Mouse (Mus musculus) stomach, embryonic 16.5 days (tissue): ENCODE measurements around the gene Tmem132d. TPM values are rescaled to one million over a fixed set of nuclear protein-coding genes. Genes with fewer than 3 reads are reported as not detected.
A peak's percentile ranks its signal among the peaks of the same experiment; 100 is the strongest.

ENCODE experiments used
- ATAC-seq: fragments of 200-750 bp; cut with Nextera tagmentation; 2 replicates; pipeline ENCODE4 v1.8.0; 2017; ENCODE audit warnings: moderate number of reproducible peaks, moderate TSS enrichment; ENCODE audit not compliant: insufficient read depth, low FRiP score
- H3K27ac ChIP-seq: fragments of 300-500 bp; sonication (generic); 2 replicates; pipeline ENCODE4 v1.5.1; 2014; ENCODE audit warnings: low read length
- H3K27me3 ChIP-seq: fragments of 300-500 bp; sonication (generic); 2 replicates; pipeline ENCODE4 v1.6.1; 2014; ENCODE audit warnings: low read length, control low read depth, mixed read lengths; ENCODE audit not compliant: control insufficient read depth, insufficient read depth
- H3K36me3 ChIP-seq: fragments of 300-500 bp; sonication (generic); 2 replicates; pipeline ENCODE4 v1.6.1; 2014; ENCODE audit warnings: low read length; ENCODE audit not compliant: control insufficient read depth, insufficient read depth
- H3K4me1 ChIP-seq: fragments of 300-500 bp; sonication (generic); 2 replicates; pipeline ENCODE4 v1.6.1; 2014; ENCODE audit warnings: low read length, control low read depth, mixed read lengths; ENCODE audit not compliant: control insufficient read depth, insufficient read depth
- H3K4me2 ChIP-seq: fragments of 300-500 bp; sonication (generic); 2 replicates; pipeline ENCODE4 v1.6.1; 2014; ENCODE audit warnings: low read depth, low read length, mixed read lengths
- H3K4me3 ChIP-seq: fragments of 300-500 bp; sonication (generic); replicated peaks from 2 replicates; pipeline ENCODE4 v1.5.1; 2014; ENCODE audit warnings: mild to moderate bottlenecking, low read length
- H3K9ac ChIP-seq: fragments of 300-500 bp; sonication (generic); 2 replicates; pipeline ENCODE4 v1.6.1; 2014; ENCODE audit warnings: low read length
- H3K9me3 ChIP-seq: fragments of 300-500 bp; sonication (generic); replicated peaks from 2 replicates; pipeline ENCODE4 v1.6.1; 2016; ENCODE audit warnings: low read length, control low read depth; ENCODE audit not compliant: control insufficient read depth
- WGBS: fragments of 180-500 bp; shearing (Covaris S2); extraction: QIAGEN DNeasy Blood & Tissue Kit; methylation state at CpG from one replicate; pipeline ENCODE4 v1.1.7; 2014; 5-methylcytosine and 5-hydroxymethylcytosine counted together
- polyA plus RNA-seq: library from polyadenylated mRNA; unstranded; fragments of >200 nt; fragmentation: Nextera tagmentation; extraction: Ambion mirVana; gene quantifications from 2 replicates; pipeline ENCODE4 v1.2.1, GENCODE M21; 2015

Tmem132d gene
- polyA plus RNA-seq, 1 experiment from 2014 or later: 0.06 TPM

DNA sequence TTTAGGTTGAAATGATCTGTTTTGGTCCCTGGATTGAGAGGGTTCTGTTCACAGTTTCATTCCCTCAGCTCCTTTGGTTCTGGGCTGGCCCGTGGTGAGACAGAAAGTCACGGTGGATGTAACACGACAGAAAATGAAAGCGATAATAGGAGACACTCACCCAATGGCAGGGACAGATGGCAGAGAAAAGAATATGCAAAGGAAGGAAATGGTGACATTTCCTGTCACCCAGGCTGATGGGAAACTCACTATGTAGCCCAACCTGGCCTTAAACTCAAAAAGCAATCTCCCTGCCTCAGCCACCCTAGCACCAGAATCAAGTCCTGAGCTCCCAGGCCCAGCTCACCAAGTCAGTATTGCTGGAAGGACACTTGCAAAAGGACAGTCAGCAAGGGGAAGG lies 11.0 kb upstream of the Tmem132d start:
- H3K9me3 ChIP-seq: no peaks in the 10 kb centered on the region
- H3K4me3 ChIP-seq: no peak overlapping the region
- H3K9ac ChIP-seq: no peak overlapping the region
- H3K27ac ChIP-seq: no peak overlapping the region
- ATAC-seq: no peak
- H3K4me2 ChIP-seq: no peak overlapping the region
- peaks cover 30% of the 10 kb centered on the region for H3K27me3 ChIP-seq
- 45% methylated on average over 4 of the region's 4 CpGs for WGBS
- no peaks in the 10 kb centered on the region for H3K4me1 ChIP-seq
- H3K36me3 ChIP-seq: no peaks in the 10 kb centered on the region

GRCm38 (mm10) chr5:128441121-128441520 lies 8.2 kb upstream of the Tmem132d start:
- Histone ChIP-seq H3K36me3 (no peaks in the 10 kb centered on the region), H3K27me3 (peaks cover 30% of the 10 kb centered on the region)
- no peak for ATAC-seq

GRCm38 (mm10) chr5:128439828-128440227 lies 7.0 kb upstream of the Tmem132d start:
- ATAC-seq: no peak
- Histone ChIP-seq H3K27ac (no peak overlapping the region), H3K27me3 (peaks cover 27% of the 10 kb centered on the region), H3K4me3 (no peak overlapping the region), H3K4me2 (no peak overlapping the region), H3K9me3 (no peaks in the 10 kb centered on the region), H3K36me3 (no peaks in the 10 kb centered on the region), H3K4me1 (no peaks in the 10 kb centered on the region), H3K9ac (no peak overlapping the region)
- 0% methylated on average over 5 of the region's 5 CpGs for WGBS

More at GRCm38 (mm10) chr5:128441121-128441520, 8.2 kb upstream of the Tmem132d start:
- WGBS: 17% methylated on average over 5 of the region's 5 CpGs
- no peaks in the 10 kb centered on the region for H3K9me3 ChIP-seq
- H3K27ac ChIP-seq: no peak overlapping the region
- no peak overlapping the region for H3K9ac ChIP-seq
- H3K4me2 ChIP-seq: no peak overlapping the region
- H3K4me3 ChIP-seq: no peak overlapping the region
- H3K4me1 ChIP-seq: no peaks in the 10 kb centered on the region

GRCm38 (mm10) chr5:128438078-128438477 lies 5.2 kb upstream of the Tmem132d start:
- Histone ChIP-seq H3K9me3 (no peaks in the 10 kb centered on the region), H3K4me2 (no peak overlapping the region), H3K4me1 (no peaks in the 10 kb centered on the region), H3K27me3 (peaks cover 29% of the 10 kb centered on the region), H3K36me3 (no peaks in the 10 kb centered on the region), H3K27ac (no peak overlapping the region), H3K4me3 (no peak overlapping the region), H3K9ac (no peak overlapping the region)
- ATAC-seq: no peak
- WGBS: 53% methylated on average over 16 of the region's 16 CpGs

GRCm38 (mm10) chr5:128436909-128437308 lies 4.0 kb upstream of the Tmem132d start:
- WGBS: 16% methylated on average over 9 of the region's 9 CpGs

GRCm38 (mm10) chr5:128435683-128436082 lies 2.8 kb upstream of the Tmem132d start:
- Histone ChIP-seq H3K4me2 (no peak overlapping the region), H3K9ac (no peak overlapping the region), H3K36me3 (no peaks in the 10 kb centered on the region), H3K4me3 (no peak overlapping the region), H3K9me3 (no peaks in the 10 kb centered on the region), H3K27me3 (peaks cover 39% of the 10 kb centered on the region), H3K4me1 (no peaks in the 10 kb centered on the region), H3K27ac (no peak overlapping the region)
- ATAC-seq: no peak
- 48% methylated on average over 5 of the region's 5 CpGs for WGBS

More at GRCm38 (mm10) chr5:128436909-128437308, 4.0 kb upstream of the Tmem132d start:
- Histone ChIP-seq H3K9me3 (no peaks in the 10 kb centered on the region), H3K4me3 (no peak overlapping the region), H3K36me3 (no peaks in the 10 kb centered on the region), H3K27ac (no peak overlapping the region), H3K4me1 (no peaks in the 10 kb centered on the region), H3K27me3 (peaks cover 38% of the 10 kb centered on the region), H3K9ac (no peak overlapping the region), H3K4me2 (no peak overlapping the region)
- ATAC-seq: no peak

- H3K9ac ChIP-seq: no peak overlapping the region
- no peaks in the 10 kb centered on the region for H3K4me1 ChIP-seq
- no peak for ATAC-seq
- no peaks in the 10 kb centered on the region for H3K9me3 ChIP-seq
- no peak overlapping the region for H3K27ac ChIP-seq
- no peak overlapping the region for H3K4me2 ChIP-seq
- no peaks in the 10 kb centered on the region for H3K36me3 ChIP-seq
- peaks cover 42% of the 10 kb centered on the region for H3K27me3 ChIP-seq
- H3K4me3 ChIP-seq: no peak overlapping the region
- WGBS: 46% methylated on average over 9 of the region's 9 CpGs
Observed at GRCm38 (mm10) chr5:128433786-128434185, 909 bp upstream of the Tmem132d start.

GRCm38 (mm10) chr5:128432422-128432821 lies 455 bp downstream of the Tmem132d start:
- no peak for ATAC-seq
- peak overlapping the region; percentile 42 for H3K4me2 ChIP-seq
- no peak overlapping the region for H3K27ac ChIP-seq
- no peaks in the 10 kb centered on the region for H3K36me3 ChIP-seq
- 2% methylated on average over 35 of the region's 37 CpGs for WGBS
- peaks cover 42% of the 10 kb centered on the region for H3K27me3 ChIP-seq
- peak overlapping the region; percentile 15 for H3K4me3 ChIP-seq
- H3K9me3 ChIP-seq: no peaks in the 10 kb centered on the region
- no peak overlapping the region for H3K9ac ChIP-seq
- H3K4me1 ChIP-seq: no peaks in the 10 kb centered on the region

DNA sequence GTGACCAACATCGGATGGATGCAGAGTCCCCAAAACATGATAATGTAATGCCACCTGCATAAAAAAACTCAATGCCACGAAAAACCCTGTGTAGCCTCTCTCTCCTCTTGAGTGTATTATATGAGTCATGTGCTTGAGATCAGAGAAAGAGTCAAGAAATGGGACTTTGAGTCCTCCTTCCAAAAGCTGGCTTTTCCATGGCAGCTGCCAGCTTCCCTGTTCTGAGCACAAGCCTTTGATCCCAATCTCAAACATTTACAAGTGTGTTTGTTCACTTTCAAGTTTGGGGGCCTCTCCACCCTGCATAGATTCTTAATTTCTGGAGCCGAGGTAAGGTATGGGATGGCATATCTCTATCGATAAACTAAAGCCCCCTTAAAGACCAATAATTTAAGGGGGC lies 8.2 kb downstream of the Tmem132d start:
- Histone ChIP-seq H3K27ac (no peak overlapping the region), H3K36me3 (no peaks in the 10 kb centered on the region), H3K27me3 (no peaks in the 10 kb centered on the region), H3K9me3 (peaks cover 3% of the 10 kb centered on the region; the same call in 1 of the 2 replicates), H3K4me3 (no peak overlapping the region), H3K4me2 (no peak overlapping the region), H3K9ac (no peak overlapping the region), H3K4me1 (no peaks in the 10 kb centered on the region)
- WGBS: 78% methylated on average over 4 of the region's 4 CpGs
- no peak for ATAC-seq

DNA sequence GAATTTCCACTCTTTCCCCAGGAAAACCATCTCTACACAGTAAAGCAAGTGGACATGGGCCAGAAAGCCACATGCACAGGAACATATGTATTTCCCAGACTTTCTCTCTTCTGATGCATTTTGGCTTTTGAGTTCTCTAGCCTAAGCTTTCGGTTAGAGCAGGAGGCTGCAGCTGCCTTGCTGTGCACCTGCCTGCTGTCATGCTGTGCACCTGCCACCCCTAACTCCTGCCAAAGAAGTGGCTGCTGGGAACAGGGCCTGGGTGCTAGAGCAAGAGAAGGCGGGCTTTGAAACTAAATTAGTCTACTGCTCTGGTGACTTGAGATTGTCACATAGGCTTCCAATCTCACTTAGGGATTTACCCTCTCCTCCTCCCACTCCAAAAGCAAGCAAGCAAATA lies 8.7 kb downstream of the Tmem132d start:
- 82% methylated on average over 2 of the region's 2 CpGs for WGBS
- ATAC-seq: no peak
- H3K9ac ChIP-seq: no peak overlapping the region
- H3K9me3 ChIP-seq: peaks cover 3% of the 10 kb centered on the region; the same call in 1 of the 2 replicates
- H3K27ac ChIP-seq: no peak overlapping the region
- H3K4me2 ChIP-seq: no peak overlapping the region
- H3K4me1 ChIP-seq: no peaks in the 10 kb centered on the region
- H3K4me3 ChIP-seq: no peak overlapping the region
- no peaks in the 10 kb centered on the region for H3K36me3 ChIP-seq
- H3K27me3 ChIP-seq: no peaks in the 10 kb centered on the region
